7 mouse cellular contexts compared by ENCODE assay signal in the genomic region with DNA sequence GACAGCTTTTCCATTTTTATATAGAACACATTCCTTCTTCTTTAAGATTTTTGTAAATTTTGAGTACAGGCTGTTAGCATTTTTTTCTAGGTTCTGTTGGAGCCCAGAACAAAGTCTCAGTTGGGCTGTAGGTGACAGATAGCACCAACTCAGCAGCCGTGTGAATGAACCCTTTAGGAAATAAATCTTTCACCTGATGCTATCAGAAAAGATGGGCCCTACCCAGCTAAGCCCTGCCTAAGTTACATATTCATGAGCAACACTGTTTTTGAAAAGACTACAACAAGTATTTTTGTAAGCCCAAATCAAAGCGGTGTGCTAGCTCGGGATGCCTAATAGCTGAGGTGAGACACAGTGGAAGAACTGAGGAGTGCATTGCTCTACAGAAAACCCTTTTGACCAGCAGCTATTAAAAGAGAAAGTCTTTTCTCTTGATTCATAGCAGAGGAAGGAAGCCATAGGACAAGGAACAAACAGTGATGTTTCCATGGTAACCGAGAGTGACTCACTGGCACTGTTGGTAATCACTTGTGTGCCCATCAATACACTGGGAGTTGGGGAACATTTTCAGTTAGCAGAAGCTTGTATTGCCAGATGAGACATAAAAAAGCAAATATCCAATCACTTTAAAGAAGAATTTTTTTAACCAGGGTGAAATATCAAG.
DNase-seq lines count a peak whose midpoint lies in the region; ATAC-seq lines count a peak whose summit lies in the region.

No protein-coding gene starts in this region.

- intact Hi-C loops in left cerebral cortex, postnatal 14 days (cut with DNase I) = loop anchor here (10.0 kb wide), 1 partner anchor 274 kb away; no protein-coding TSS in a partner anchor

- peaks cover 11% of the 10 kb centered on the region for H3K4me1 ChIP-seq in midbrain, embryonic 13.5 days (replicated peaks)

- H3K36me3 ChIP-seq in midbrain, embryonic 13.5 days = no peaks in the 10 kb centered on the region

- H3K4me2 ChIP-seq in midbrain, embryonic 13.5 days (replicated peaks) = no peak overlapping the region

- ATAC-seq in activated CD4-positive, CD25-positive, alpha-beta regulatory T cell, adult 4 months = peak; percentile 82
- peak; percentile 85 for ATAC-seq in granulocyte monocyte progenitor cell, adult 5-6 weeks (replicated peaks; ENCODE audit: poor library complexity, severe bottlenecking)
- peak; percentile 67 for ATAC-seq in midbrain, embryonic 13.5 days

- H3K4me3 ChIP-seq in midbrain, embryonic 13.5 days (replicated peaks) = no peak overlapping the region

- H3K9me3 ChIP-seq in midbrain, embryonic 13.5 days = no peaks in the 10 kb centered on the region

- peak; percentile 33 to 66 for DNase-seq in left cerebral cortex, postnatal 14 days (ENCODE audit: low spot score in 2 of 2)
- no peak for DNase-seq in left cerebral cortex, adult 18-20 months (ENCODE audit: low spot score in 2 of 2)
- no peak for DNase-seq in kidney, postnatal 4 days
- DNase-seq in retina, postnatal 1 day = no peak

- WGBS in midbrain, embryonic 13.5 days = 28% methylated on average over 4 of the region's 4 CpGs

- H3K27ac ChIP-seq in midbrain, embryonic 13.5 days = no peak overlapping the region

- H3K9ac ChIP-seq in midbrain, embryonic 13.5 days (replicated peaks) = no peak overlapping the region

- no peaks in the 10 kb centered on the region for H3K27me3 ChIP-seq in midbrain, embryonic 13.5 days

Comparison
In these comparisons a context has a peak if more than half of its experiments do, and no peak if none do; other contexts are left out.
1. DNase-seq: peak in left cerebral cortex, postnatal 14 days (2 of 2); none in left cerebral cortex, adult 18-20 months (0 of 2), kidney, postnatal 4 days (0 of 2) and retina, postnatal 1 day (single experiment).
2. Peak in every context shown above with its lines, with median percentiles within 50 percentile points of each other: ATAC-seq.